Mouse (Mus musculus): Measurements from ENCODE around the gene Krt77. TPM values are rescaled to one million over a fixed set of nuclear protein-coding genes. Genes with fewer than 3 reads are reported as not detected.
A peak's percentile ranks its signal among the peaks of the same experiment; 100 is the strongest.

Krt77 gene
- polyA plus RNA-seq, 1 experiment from 2014 or later: 20.3 TPM

DNA sequence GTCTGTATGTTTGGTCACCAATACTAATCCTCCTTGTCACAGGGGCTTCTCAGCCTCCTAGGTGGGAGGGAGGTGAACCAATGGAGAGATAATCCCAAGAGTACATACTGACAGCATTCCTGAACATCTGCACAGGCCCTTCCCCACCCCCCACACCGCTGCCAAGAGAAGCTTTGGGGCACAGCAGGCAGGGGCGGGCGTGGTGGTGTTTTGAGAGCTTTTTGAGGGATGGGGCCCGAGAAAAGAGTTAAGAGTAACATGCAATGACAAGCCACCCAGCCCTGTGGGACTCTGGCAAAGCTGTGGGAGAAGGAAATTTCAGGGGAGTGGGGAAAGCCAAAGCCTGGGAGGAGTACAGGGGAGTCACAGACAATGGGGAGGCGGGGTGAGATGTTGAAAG, 15.2 kb downstream of the Krt77 start:
- Histone ChIP-seq H3K9ac (ENCODE audit: low read depth, low read length) (no peak overlapping the region), H3K9me3 (ENCODE audit: control insufficient read depth, low read length) (no peaks in the 10 kb centered on the region), H3K36me3 (ENCODE audit: control insufficient read depth, insufficient read depth, low read length) (no peaks in the 10 kb centered on the region), H3K27me3 (replicated peaks; ENCODE audit: control insufficient read depth, insufficient read depth, low read length) (peaks cover 25% of the 10 kb centered on the region), H3K4me3 (ENCODE audit: low read depth, low read length) (no peak overlapping the region), H3K4me2 (ENCODE audit: low read depth, low read length) (no peak overlapping the region), H3K4me1 (ENCODE audit: control insufficient read depth, insufficient read depth, low read length) (peaks cover 13% of the 10 kb centered on the region), H3K27ac (replicated peaks; ENCODE audit: low read depth, low read length) (no peak overlapping the region)
- 17% methylated on average over 5 of the region's 5 CpGs for WGBS
- ATAC-seq (ENCODE audit: low read depth) (peak; percentile 77), DNase-seq (ENCODE audit: low spot score) (peak; percentile 82)

DNA sequence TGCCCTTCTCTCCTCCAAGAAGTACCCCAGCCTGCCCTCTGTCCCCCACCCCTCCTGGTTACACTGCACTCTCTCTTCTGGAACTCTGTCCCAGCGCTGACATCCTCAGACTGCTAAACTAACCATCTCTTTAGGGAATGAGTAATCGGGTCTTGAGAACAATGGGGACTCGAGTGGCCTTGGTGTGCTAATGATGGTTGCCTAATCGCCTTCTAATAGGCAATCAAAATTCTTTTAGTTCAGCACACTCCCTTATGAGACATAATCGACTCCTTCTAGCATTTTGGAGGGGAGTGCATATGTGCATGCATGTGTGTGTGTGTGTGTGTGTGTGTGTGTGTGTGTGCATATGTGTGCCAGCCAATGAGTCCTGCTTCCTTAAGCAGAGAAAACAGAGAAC, 16.9 kb downstream of the Krt77 start:
- Histone ChIP-seq H3K4me1 (ENCODE audit: control insufficient read depth, insufficient read depth, low read length) (peaks cover 10% of the 10 kb centered on the region), H3K4me2 (ENCODE audit: low read depth, low read length) (no peak overlapping the region), H3K9ac (ENCODE audit: low read depth, low read length) (no peak overlapping the region), H3K27ac (replicated peaks; ENCODE audit: low read depth, low read length) (no peak overlapping the region), H3K4me3 (ENCODE audit: low read depth, low read length) (no peak overlapping the region), H3K9me3 (ENCODE audit: control insufficient read depth, low read length) (no peaks in the 10 kb centered on the region), H3K36me3 (ENCODE audit: control insufficient read depth, insufficient read depth, low read length) (no peaks in the 10 kb centered on the region), H3K27me3 (replicated peaks; ENCODE audit: control insufficient read depth, insufficient read depth, low read length) (peaks cover 12% of the 10 kb centered on the region)
- no peak for ATAC-seq (ENCODE audit: low read depth)
- WGBS: 28% methylated on average over 5 of the region's 5 CpGs
- DNase-seq (ENCODE audit: low spot score): no peak

DNA sequence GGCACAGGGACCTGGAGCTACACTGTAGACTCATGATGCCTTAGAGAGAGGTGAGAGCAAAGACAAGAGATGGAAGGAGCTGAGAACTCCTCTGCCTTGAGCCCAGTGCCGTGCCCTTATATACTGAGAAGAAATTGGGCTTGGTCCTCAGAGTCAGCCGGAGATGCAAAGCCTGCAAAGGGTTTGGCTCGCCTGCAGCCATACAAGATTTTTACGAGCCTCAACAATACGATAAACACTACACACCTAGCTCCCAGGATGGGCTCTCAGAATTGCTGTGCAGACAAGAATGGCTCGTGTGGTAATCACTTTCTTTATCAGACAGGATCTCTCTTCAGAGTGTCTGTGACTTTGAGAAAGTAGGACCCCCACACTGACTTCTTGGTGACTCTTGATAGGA, 18.8 kb downstream of the Krt77 start, which contains the start of gene Krt1:
Gene Krt1, minus strand, starts transcription at position 101 of the 400 bp plus-strand sequence.
- H3K4me1 ChIP-seq (ENCODE audit: control insufficient read depth, insufficient read depth, low read length): peaks cover 10% of the 10 kb centered on the region
- H3K9ac ChIP-seq (ENCODE audit: low read depth, low read length): no peak within 1 kb of the TSS
- H3K27me3 ChIP-seq (replicated peaks; ENCODE audit: control insufficient read depth, insufficient read depth, low read length): peaks cover 14% of the 10 kb centered on the region
- DNase-seq (ENCODE audit: low spot score) (no peak), ATAC-seq (ENCODE audit: low read depth) (no peak)
- H3K9me3 ChIP-seq (ENCODE audit: control insufficient read depth, low read length): no peaks in the 10 kb centered on the region
- H3K4me2 ChIP-seq (ENCODE audit: low read depth, low read length): no peak within 1 kb of the TSS
- H3K27ac ChIP-seq (replicated peaks; ENCODE audit: low read depth, low read length): no peak within 1 kb of the TSS
- WGBS: 88% methylated on average over 6 of the region's 6 CpGs
- H3K4me3 ChIP-seq (ENCODE audit: low read depth, low read length): no peak within 1 kb of the TSS
- no peaks in the 10 kb centered on the region for H3K36me3 ChIP-seq (ENCODE audit: control insufficient read depth, insufficient read depth, low read length)

DNA sequence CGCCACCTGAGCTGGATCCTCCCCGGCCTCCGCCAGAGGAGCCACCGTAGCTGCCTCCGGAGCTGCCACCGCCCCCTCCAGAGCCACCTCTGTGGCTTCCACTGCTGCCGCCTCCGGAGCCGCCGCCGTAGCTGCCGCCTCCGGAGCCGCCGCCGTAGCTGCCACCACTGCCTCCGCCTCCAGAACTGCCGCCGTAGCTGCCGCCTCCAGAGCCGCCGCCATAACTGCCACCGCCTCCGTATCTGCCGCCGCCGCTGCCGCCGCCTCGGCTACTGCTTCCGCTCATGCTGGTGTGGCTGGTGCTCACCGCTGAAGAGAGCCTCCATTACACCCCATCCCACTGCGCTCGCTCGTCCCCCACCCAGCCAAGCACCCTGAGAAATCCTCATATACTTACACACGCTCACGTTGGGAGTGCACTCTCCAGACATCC, 23.5 kb downstream of the Krt77 start:
- Histone ChIP-seq H3K4me3 (ENCODE audit: low read depth, low read length) (peak overlapping the region; percentile 55), H3K9ac (ENCODE audit: low read depth, low read length) (peak overlapping the region; percentile 70), H3K27me3 (replicated peaks; ENCODE audit: control insufficient read depth, insufficient read depth, low read length) (peaks cover 15% of the 10 kb centered on the region; the same call in 1 of the 2 replicates), H3K27ac (replicated peaks; ENCODE audit: low read depth, low read length) (peak overlapping the region; percentile 46; the same call in 1 of the 2 replicates), H3K9me3 (ENCODE audit: control insufficient read depth, low read length) (no peaks in the 10 kb centered on the region), H3K4me2 (ENCODE audit: low read depth, low read length) (peak overlapping the region; percentile 90), H3K4me1 (ENCODE audit: control insufficient read depth, insufficient read depth, low read length) (no peaks in the 10 kb centered on the region), H3K36me3 (ENCODE audit: control insufficient read depth, insufficient read depth, low read length) (no peaks in the 10 kb centered on the region)
- WGBS: 0% methylated on average over 10 of the region's 37 CpGs
- DNase-seq (ENCODE audit: low spot score) (peak; percentile 36), ATAC-seq (ENCODE audit: low read depth) (peak; percentile 81)

DNA sequence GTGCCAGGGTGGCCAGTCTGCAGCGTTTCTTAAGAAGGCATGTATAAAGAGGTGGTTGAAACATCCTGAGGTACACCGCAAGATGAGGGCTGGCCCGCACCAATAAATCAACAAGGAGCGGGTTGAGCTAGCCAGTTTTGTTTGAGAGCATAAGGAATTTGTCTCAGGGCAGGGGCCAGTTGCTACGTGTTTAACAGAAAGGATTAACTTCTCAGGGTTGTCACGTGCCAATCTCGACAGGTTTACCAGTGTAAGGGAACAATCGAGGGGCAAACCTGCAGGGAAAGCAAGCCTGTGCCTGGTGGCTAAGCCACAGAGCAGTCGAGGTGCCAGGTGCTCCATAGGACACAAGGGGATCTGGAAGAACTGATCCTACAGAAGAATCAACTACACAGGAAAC, 26.3 kb downstream of the Krt77 start:
- H3K9me3 ChIP-seq (ENCODE audit: control insufficient read depth, low read length): no peaks in the 10 kb centered on the region
- no peaks in the 10 kb centered on the region for H3K36me3 ChIP-seq (ENCODE audit: control insufficient read depth, insufficient read depth, low read length)
- H3K27me3 ChIP-seq (replicated peaks; ENCODE audit: control insufficient read depth, insufficient read depth, low read length): peaks cover 15% of the 10 kb centered on the region; the same call in 1 of the 2 replicates
- no peak overlapping the region for H3K4me2 ChIP-seq (ENCODE audit: low read depth, low read length)
- DNase-seq (ENCODE audit: low spot score) (peak; percentile 65), ATAC-seq (ENCODE audit: low read depth) (peak; percentile 45; the same call in 1 of the 2 replicates)
- H3K9ac ChIP-seq (ENCODE audit: low read depth, low read length): no peak overlapping the region
- no peak overlapping the region for H3K4me3 ChIP-seq (ENCODE audit: low read depth, low read length)
- no peak overlapping the region for H3K27ac ChIP-seq (replicated peaks; ENCODE audit: low read depth, low read length)
- WGBS: 61% methylated on average over 9 of the region's 9 CpGs
- H3K4me1 ChIP-seq (ENCODE audit: control insufficient read depth, insufficient read depth, low read length): no peaks in the 10 kb centered on the region

- Histone ChIP-seq H3K36me3 (ENCODE audit: control insufficient read depth, insufficient read depth, low read length) (no peaks in the 10 kb centered on the region), H3K4me2 (ENCODE audit: low read depth, low read length) (no peak overlapping the region), H3K4me1 (ENCODE audit: control insufficient read depth, insufficient read depth, low read length) (no peaks in the 10 kb centered on the region), H3K27ac (replicated peaks; ENCODE audit: low read depth, low read length) (no peak overlapping the region), H3K27me3 (replicated peaks; ENCODE audit: control insufficient read depth, insufficient read depth, low read length) (no peaks in the 10 kb centered on the region), H3K4me3 (ENCODE audit: low read depth, low read length) (no peak overlapping the region), H3K9me3 (ENCODE audit: control insufficient read depth, low read length) (no peaks in the 10 kb centered on the region), H3K9ac (ENCODE audit: low read depth, low read length) (no peak overlapping the region)
- no peak for DNase-seq (ENCODE audit: low spot score)
- WGBS: 67% methylated on average over 5 of the region's 5 CpGs
- ATAC-seq (ENCODE audit: low read depth): no peak
Measured at GRCm38 (mm10) chr15:101834784-101835328, 34.6 kb downstream of the Krt77 start.

GRCm38 (mm10) chr15:101833131-101833530, 36.4 kb downstream of the Krt77 start:
- Histone ChIP-seq H3K4me2 (ENCODE audit: low read depth, low read length) (no peak overlapping the region), H3K27me3 (replicated peaks; ENCODE audit: control insufficient read depth, insufficient read depth, low read length) (no peaks in the 10 kb centered on the region), H3K36me3 (ENCODE audit: control insufficient read depth, insufficient read depth, low read length) (no peaks in the 10 kb centered on the region), H3K9ac (ENCODE audit: low read depth, low read length) (no peak overlapping the region), H3K9me3 (ENCODE audit: control insufficient read depth, low read length) (no peaks in the 10 kb centered on the region), H3K4me3 (ENCODE audit: low read depth, low read length) (no peak overlapping the region), H3K4me1 (ENCODE audit: control insufficient read depth, insufficient read depth, low read length) (no peaks in the 10 kb centered on the region), H3K27ac (replicated peaks; ENCODE audit: low read depth, low read length) (no peak overlapping the region)
- 31% methylated on average over 6 of the region's 6 CpGs for WGBS
- ATAC-seq (ENCODE audit: low read depth) (no peak), DNase-seq (ENCODE audit: low spot score) (no peak)

GRCm38 (mm10) chr15:101829441-101829840, 40.1 kb downstream of the Krt77 start:
- no peaks in the 10 kb centered on the region for H3K4me1 ChIP-seq (ENCODE audit: control insufficient read depth, insufficient read depth, low read length)
- 58% methylated on average over 5 of the region's 5 CpGs for WGBS
- no peak overlapping the region for H3K4me2 ChIP-seq (ENCODE audit: low read depth, low read length)
- H3K9me3 ChIP-seq (ENCODE audit: control insufficient read depth, low read length): no peaks in the 10 kb centered on the region
- no peak overlapping the region for H3K9ac ChIP-seq (ENCODE audit: low read depth, low read length)
- no peak for ATAC-seq (ENCODE audit: low read depth)
- no peaks in the 10 kb centered on the region for H3K27me3 ChIP-seq (replicated peaks; ENCODE audit: control insufficient read depth, insufficient read depth, low read length)
- no peak for DNase-seq (ENCODE audit: low spot score)
- no peaks in the 10 kb centered on the region for H3K36me3 ChIP-seq (ENCODE audit: control insufficient read depth, insufficient read depth, low read length)
- H3K4me3 ChIP-seq (ENCODE audit: low read depth, low read length): no peak overlapping the region
- no peak overlapping the region for H3K27ac ChIP-seq (replicated peaks; ENCODE audit: low read depth, low read length)

DNA sequence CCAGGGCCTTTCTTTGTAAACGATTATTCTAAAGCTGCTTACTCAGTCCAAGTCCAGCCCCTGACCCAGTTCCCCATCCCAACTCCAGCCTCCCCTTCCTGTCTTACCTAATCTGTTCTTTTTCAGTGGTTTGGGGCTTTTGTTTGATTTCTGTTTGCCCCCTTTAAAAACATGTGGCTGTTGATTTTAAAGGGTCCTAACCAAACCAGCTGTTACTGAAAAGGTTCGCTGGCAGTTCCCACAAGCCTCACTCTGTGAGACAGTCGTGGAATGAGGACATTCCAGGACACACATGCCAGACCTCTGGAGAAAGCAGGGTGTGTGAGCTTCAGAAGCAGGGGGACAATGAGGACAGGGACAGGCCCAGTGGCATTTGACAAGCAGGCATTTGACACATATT, 47.7 kb downstream of the Krt77 start:
- ATAC-seq (ENCODE audit: low read depth) (no peak), DNase-seq (ENCODE audit: low spot score) (peak; percentile 12)
- Histone ChIP-seq H3K9me3 (ENCODE audit: control insufficient read depth, low read length) (no peaks in the 10 kb centered on the region), H3K4me2 (ENCODE audit: low read depth, low read length) (no peak overlapping the region), H3K4me3 (ENCODE audit: low read depth, low read length) (no peak overlapping the region), H3K4me1 (ENCODE audit: control insufficient read depth, insufficient read depth, low read length) (no peaks in the 10 kb centered on the region), H3K27me3 (replicated peaks; ENCODE audit: control insufficient read depth, insufficient read depth, low read length) (0 out of 2 replicates have a peak, but pooled peaks cover 4% of the 10 kb centered on the region), H3K27ac (replicated peaks; ENCODE audit: low read depth, low read length) (no peak overlapping the region), H3K36me3 (ENCODE audit: control insufficient read depth, insufficient read depth, low read length) (no peaks in the 10 kb centered on the region), H3K9ac (ENCODE audit: low read depth, low read length) (no peak overlapping the region)
- WGBS: 16% methylated on average over 3 of the region's 3 CpGs
